Mouse (Mus musculus) hindbrain, embryonic 11.5 days (tissue): ENCODE results near the gene Chrnd. TPM values are rescaled to one million over a fixed set of nuclear protein-coding genes. Genes with fewer than 3 reads are reported as not detected.

Experiments
- ATAC-seq: fragments of 200-750 bp; cut with Nextera tagmentation; 2 replicates; pipeline ENCODE4 v1.8.0; 2017; ENCODE audit warnings: mild to moderate bottlenecking, moderate TSS enrichment, moderate library complexity; ENCODE audit not compliant: low FRiP score
- DNase-seq: peaks from one replicate; pipeline ENCODE4 v3.0.0-alpha.2; 2015; ENCODE audit warnings: low spot score
- H3K27ac ChIP-seq: fragments of 300-500 bp; sonication (generic); 2 replicates; pipeline ENCODE4 v1.5.1; 2014; ENCODE audit warnings: mild to moderate bottlenecking, low read depth, low read length
- H3K27me3 ChIP-seq: fragments of 300-500 bp; sonication (generic); 2 replicates; pipeline ENCODE4 v1.6.1; 2014; ENCODE audit warnings: mild to moderate bottlenecking, low read length, moderate library complexity, mixed read lengths; ENCODE audit not compliant: control insufficient read depth, insufficient read depth
- H3K36me3 ChIP-seq: fragments of 300-500 bp; sonication (generic); 2 replicates; pipeline ENCODE4 v1.6.1; 2014; ENCODE audit warnings: mild to moderate bottlenecking, low read length, moderate library complexity, mixed read lengths; ENCODE audit not compliant: control insufficient read depth, insufficient read depth
- H3K4me1 ChIP-seq: fragments of 300-500 bp; sonication (generic); replicated peaks from 2 replicates; pipeline ENCODE4 v1.6.1; 2014; ENCODE audit warnings: low read length, mixed read lengths; ENCODE audit not compliant: control insufficient read depth, insufficient read depth
- H3K4me2 ChIP-seq: fragments of 300-500 bp; sonication (generic); replicated peaks from 2 replicates; pipeline ENCODE4 v1.6.1; 2014; ENCODE audit warnings: mild to moderate bottlenecking, low read depth, low read length
- H3K4me3 ChIP-seq: fragments of 300-500 bp; sonication (generic); 2 replicates; pipeline ENCODE4 v1.5.1; 2014; ENCODE audit warnings: low read depth, low read length
- H3K9ac ChIP-seq: fragments of 300-500 bp; sonication (generic); 2 replicates; pipeline ENCODE4 v1.6.1; 2014; ENCODE audit warnings: low read depth, low read length
- H3K9me3 ChIP-seq: fragments of 300-500 bp; sonication (generic); 2 replicates; pipeline ENCODE4 v1.6.1; 2016; ENCODE audit warnings: low read length; ENCODE audit not compliant: control insufficient read depth
- WGBS: fragments of 180-500 bp; shearing (Covaris S2); extraction: QIAGEN DNeasy Blood & Tissue Kit; methylation state at CpG from one replicate; pipeline ENCODE4 v1.1.7; 2014; 5-methylcytosine and 5-hydroxymethylcytosine counted together
- polyA plus RNA-seq: library from polyadenylated mRNA; unstranded; fragments of >200 nt; fragmentation: Nextera tagmentation; extraction: Ambion mirVana; gene quantifications from 2 replicates; pipeline ENCODE4 v1.2.1, GENCODE M21; 2014

Gene Chrnd
- polyA plus RNA-seq, 1 experiment from 2014 or later, result not detected

DNA sequence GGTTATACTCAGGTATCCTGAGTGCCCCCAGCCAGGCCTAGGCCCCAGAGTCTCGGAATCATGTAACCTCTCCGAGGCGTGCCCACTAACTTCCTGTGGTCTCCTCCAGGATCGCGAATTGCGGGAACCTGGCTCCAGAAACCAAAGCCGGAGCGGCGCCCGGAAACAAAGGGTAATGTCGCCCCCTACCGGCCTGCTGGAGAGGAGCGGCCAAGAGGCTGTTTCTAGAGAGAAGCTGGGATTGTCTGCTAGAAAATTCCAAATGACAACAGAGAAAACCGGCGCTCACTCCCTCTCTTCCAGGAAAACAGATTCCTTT, 3.4 kb upstream of the Chrnd start:
- peak overlapping the region; percentile 40 for H3K9ac ChIP-seq
- H3K27me3 ChIP-seq, result peaks cover 35% of the 10 kb centered on the region
- no peaks in the 10 kb centered on the region for H3K9me3 ChIP-seq
- no peak overlapping the region for H3K27ac ChIP-seq
- H3K4me1 ChIP-seq, result no peaks in the 10 kb centered on the region
- peak; percentile 93 for DNase-seq
- H3K36me3 ChIP-seq, result no peaks in the 10 kb centered on the region
- peak; percentile 62 for ATAC-seq
- peak overlapping the region; percentile 86 for H3K4me2 ChIP-seq
- peak overlapping the region; percentile 52 for H3K4me3 ChIP-seq
- under 1% methylated on average over 15 of the region's 15 CpGs for WGBS

DNA sequence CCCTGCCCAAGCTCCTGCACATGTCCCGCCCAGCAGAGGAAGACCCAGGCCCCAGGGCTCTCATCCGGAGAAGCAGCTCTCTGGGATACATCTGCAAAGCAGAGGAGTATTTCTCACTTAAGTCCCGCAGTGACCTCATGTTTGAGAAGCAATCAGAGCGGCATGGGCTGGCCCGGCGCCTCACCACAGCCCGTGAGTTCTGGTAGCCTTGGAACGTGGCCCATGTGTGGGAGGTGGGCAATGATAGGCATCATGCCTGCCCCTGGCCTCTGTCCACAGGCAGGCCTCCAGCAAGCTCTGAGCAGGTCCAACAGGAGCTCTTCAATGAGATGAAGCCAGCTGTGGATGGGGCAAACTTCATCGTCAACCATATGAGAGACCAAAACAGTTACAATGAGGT, 6.9 kb downstream of the Chrnd start:
- DNase-seq (no peak), ATAC-seq (no peak)
- Histone ChIP-seq H3K36me3 (no peaks in the 10 kb centered on the region), H3K4me2 (no peak overlapping the region), H3K9me3 (no peaks in the 10 kb centered on the region), H3K4me3 (no peak overlapping the region), H3K27me3 (no peaks in the 10 kb centered on the region), H3K4me1 (no peaks in the 10 kb centered on the region), H3K9ac (no peak overlapping the region), H3K27ac (no peak overlapping the region)
- 85% methylated on average over 9 of the region's 9 CpGs for WGBS

DNA sequence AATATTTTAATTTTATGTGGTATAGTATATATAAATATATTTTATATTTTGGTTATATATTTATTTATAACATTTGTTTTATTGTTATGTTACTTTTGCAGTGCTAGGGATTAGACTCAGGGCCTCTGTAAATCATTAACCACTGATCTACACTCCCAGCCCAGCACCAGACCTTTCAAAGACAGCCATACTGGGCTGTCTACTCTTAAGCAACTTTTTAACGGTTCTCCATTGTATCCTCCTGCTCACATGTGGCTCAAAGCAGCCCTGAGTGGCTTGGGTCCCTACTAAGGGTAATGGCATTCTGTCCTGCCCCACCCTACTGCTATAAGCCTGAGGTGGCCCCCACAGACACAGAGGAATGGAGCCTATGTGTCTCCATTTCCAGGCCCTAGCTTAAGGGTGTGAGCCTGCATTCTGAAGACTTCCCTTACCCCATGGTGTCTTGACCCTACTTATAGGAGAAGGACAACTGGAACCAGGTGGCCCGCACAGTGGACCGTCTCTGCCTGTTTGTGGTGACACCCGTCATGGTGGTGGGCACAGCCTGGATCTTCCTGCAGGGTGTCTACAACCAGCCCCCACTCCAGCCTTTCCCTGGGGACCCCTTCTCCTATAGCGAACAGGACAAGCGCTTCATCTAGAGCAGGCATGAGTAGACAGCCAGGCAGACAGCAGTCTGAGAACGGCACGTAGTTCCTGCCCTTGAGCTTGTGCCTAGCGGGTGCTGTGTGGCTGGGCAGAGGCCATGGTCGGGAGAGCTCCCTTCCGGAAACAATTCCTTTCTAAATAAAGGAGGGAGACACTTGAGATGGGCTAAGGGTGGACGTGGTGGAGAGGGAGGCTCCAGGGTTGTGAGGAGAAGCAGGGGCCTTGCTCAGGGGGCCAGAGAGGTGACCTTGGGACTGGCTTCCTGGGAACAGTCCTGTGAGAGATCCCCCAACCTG, 8.0 kb downstream of the Chrnd start:
- Histone ChIP-seq H3K4me2 (no peak overlapping the region), H3K4me1 (no peaks in the 10 kb centered on the region), H3K27me3 (no peaks in the 10 kb centered on the region), H3K9ac (no peak overlapping the region), H3K9me3 (no peaks in the 10 kb centered on the region), H3K36me3 (no peaks in the 10 kb centered on the region), H3K27ac (no peak overlapping the region), H3K4me3 (no peak overlapping the region)
- ATAC-seq, result no peak
- 81% methylated on average over 12 of the region's 12 CpGs for WGBS
- no peak for DNase-seq

DNA sequence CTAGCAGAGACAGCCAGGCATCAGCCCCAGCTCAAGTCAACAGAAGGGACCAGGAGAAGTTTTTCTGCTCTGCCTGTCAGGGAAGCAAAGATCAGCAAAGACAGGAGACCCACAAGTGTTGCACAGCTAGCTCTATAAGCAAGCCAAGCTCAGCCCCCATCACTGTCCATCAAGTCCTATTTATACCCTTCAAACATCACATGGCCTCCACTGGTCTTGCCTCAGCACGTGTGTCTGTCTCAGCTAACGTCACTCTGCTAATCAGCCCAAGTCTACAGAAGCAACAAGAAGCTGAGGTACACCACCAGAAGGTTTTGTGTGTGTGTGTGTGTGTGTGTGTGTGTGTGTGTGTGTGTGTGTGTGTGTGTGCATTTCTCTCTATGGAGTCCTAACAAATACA, 10.4 kb downstream of the Chrnd start:
- no peak for ATAC-seq
- H3K9ac ChIP-seq, result no peak overlapping the region
- no peaks in the 10 kb centered on the region for H3K27me3 ChIP-seq
- DNase-seq, result no peak
- H3K36me3 ChIP-seq, result no peaks in the 10 kb centered on the region
- no peaks in the 10 kb centered on the region for H3K9me3 ChIP-seq
- H3K27ac ChIP-seq, result no peak overlapping the region
- no peak overlapping the region for H3K4me3 ChIP-seq
- H3K4me2 ChIP-seq, result no peak overlapping the region
- no peaks in the 10 kb centered on the region for H3K4me1 ChIP-seq
- 63% methylated on average over 2 of the region's 2 CpGs for WGBS

DNA sequence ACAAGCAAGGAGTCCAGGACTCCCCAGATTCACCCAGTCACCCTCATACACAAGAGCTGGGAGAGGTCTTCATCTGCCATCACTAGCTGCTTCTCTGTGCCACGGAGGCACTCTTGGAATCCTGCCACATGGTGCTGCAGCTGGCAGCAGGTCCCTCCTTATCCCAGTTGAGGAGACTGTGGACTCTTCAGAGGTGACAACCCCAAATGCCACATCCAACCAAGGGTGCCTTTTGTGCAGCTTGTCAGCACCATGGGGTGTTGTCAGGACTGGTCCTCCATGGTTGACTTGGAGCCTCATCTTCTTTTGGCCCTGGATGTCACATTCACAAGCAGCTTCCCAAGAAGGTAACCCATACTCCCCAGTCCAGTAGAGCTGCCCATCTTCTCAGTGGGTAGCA, 11.4 kb downstream of the Chrnd start:
- H3K36me3 ChIP-seq, result no peaks in the 10 kb centered on the region
- H3K4me2 ChIP-seq, result no peak overlapping the region
- H3K9ac ChIP-seq, result no peak overlapping the region
- no peak overlapping the region for H3K27ac ChIP-seq
- ATAC-seq, result no peak
- no peaks in the 10 kb centered on the region for H3K4me1 ChIP-seq
- no peaks in the 10 kb centered on the region for H3K9me3 ChIP-seq
- peaks cover 2% of the 10 kb centered on the region; the same call in 1 of the 2 replicates for H3K27me3 ChIP-seq
- H3K4me3 ChIP-seq, result no peak overlapping the region
- WGBS, result 71% methylated on average over 1 of the region's 1 CpGs
- no peak for DNase-seq

DNA sequence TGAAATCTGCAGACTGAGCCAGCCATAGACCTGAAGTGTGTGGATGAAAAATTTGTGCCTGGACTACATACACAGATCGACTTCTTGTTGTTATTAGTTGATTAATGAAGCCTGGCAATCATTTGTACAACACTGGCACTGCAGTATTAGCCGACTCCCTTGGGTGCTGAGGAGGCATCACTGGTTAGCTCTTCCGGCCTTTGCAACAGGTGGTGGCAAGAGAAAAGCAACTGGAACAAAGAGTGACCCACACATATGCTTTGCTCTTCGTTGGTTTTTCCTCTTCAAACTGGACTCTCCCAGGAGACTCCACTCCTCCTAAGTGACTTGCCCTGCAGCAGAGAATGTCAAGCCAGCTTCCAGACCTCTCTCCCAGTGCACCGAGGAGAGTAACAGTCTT, 13.4 kb downstream of the Chrnd start:
- Histone ChIP-seq H3K4me1 (no peaks in the 10 kb centered on the region), H3K27me3 (peaks cover 2% of the 10 kb centered on the region; the same call in 1 of the 2 replicates), H3K9ac (no peak overlapping the region), H3K27ac (no peak overlapping the region), H3K36me3 (no peaks in the 10 kb centered on the region), H3K4me2 (no peak overlapping the region), H3K4me3 (no peak overlapping the region), H3K9me3 (no peaks in the 10 kb centered on the region)
- DNase-seq, result no peak
- 77% methylated on average over 5 of the region's 5 CpGs for WGBS
- no peak for ATAC-seq

DNA sequence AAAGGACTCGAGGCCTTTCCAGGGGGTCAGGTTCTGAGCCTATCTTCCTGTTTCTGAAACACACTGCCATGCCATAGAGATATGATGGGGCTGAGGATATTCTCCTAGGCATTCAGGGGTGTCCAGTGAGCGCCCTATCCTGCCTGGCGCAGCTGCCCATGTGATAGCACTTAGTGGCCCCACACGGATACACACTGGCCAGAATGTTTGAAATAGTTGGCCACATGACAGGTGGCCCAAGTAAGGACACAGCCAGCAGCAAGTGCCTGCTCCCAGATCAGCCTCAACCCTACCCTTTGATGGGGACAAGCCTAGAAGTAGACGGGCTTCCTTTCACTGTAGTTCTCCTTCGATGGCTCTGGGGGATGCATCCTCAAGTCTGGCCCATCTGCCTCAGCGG, 14.1 kb downstream of the Chrnd start, which contains the start of gene Chrng:
Chrng (plus strand) TSS at position 193 of the 400 bp plus-strand sequence.
- Histone ChIP-seq H3K4me2 (no peak within 1 kb of the TSS), H3K9me3 (no peaks in the 10 kb centered on the region), H3K4me3 (no peak within 1 kb of the TSS), H3K9ac (no peak within 1 kb of the TSS), H3K36me3 (no peaks in the 10 kb centered on the region), H3K4me1 (no peaks in the 10 kb centered on the region), H3K27me3 (peaks cover 2% of the 10 kb centered on the region; the same call in 1 of the 2 replicates), H3K27ac (no peak within 1 kb of the TSS)
- WGBS, result 87% methylated on average over 7 of the region's 7 CpGs
- ATAC-seq, result no peak
- no peak for DNase-seq

DNA sequence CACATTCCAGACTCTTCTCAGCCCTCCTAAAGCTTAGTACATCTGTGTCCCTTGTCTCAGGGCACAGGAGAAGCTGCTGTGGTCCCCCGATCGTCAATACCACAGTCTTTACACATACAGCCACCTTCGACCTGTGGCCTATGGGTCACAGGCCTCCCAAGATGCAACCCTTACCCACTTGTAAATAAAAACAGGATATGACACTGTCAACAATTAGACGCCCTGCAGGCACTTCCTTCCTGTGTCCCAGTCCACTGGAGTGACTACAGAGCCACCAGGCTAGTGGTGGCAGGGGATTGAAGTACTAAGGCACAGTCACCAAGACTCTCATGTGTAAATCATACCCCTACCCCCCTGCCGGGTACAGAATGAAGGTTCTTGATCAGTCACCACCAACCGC, 14.6 kb downstream of the Chrnd start:
- peaks cover 2% of the 10 kb centered on the region; the same call in 1 of the 2 replicates for H3K27me3 ChIP-seq
- H3K27ac ChIP-seq, result no peak overlapping the region
- WGBS, result 62% methylated on average over 6 of the region's 6 CpGs
- no peaks in the 10 kb centered on the region for H3K4me1 ChIP-seq
- DNase-seq, result no peak
- ATAC-seq, result no peak
- no peak overlapping the region for H3K4me2 ChIP-seq
- H3K9me3 ChIP-seq, result no peaks in the 10 kb centered on the region
- H3K4me3 ChIP-seq, result no peak overlapping the region
- H3K9ac ChIP-seq, result no peak overlapping the region
- H3K36me3 ChIP-seq, result no peaks in the 10 kb centered on the region

DNA sequence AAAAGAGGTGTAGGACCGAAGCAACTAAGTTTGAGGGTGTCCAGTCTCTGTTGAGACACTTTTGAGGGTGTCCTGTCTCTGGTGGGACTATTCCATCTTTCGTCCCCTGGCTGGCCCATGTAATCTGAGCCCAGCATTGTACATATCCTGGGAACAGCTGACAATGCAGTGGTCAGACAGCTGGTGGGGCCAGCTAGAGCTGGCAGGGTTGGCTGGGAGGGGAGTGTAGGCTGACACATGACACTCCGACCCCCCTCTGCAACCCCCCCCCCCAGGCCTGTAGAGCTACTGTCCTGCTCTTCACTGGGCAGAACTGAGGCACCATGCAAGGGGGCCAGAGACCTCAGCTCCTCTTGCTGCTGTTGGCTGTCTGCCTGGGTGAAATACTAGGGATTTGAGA, 15.1 kb downstream of the Chrnd start:
- 47% methylated on average over 3 of the region's 3 CpGs for WGBS
- no peak overlapping the region for H3K4me3 ChIP-seq
- no peak for ATAC-seq

More for the DNA sequence above, 15.1 kb downstream of the Chrnd start:
- Histone ChIP-seq H3K4me1 (no peaks in the 10 kb centered on the region), H3K9me3 (no peaks in the 10 kb centered on the region), H3K4me2 (no peak overlapping the region), H3K36me3 (no peaks in the 10 kb centered on the region), H3K27ac (no peak overlapping the region), H3K9ac (no peak overlapping the region), H3K27me3 (peaks cover 2% of the 10 kb centered on the region; the same call in 1 of the 2 replicates)
- no peak for DNase-seq
